Mouse (Mus musculus): Measurements from ENCODE around the gene Rps23.

The Rps23 gene

DNA sequence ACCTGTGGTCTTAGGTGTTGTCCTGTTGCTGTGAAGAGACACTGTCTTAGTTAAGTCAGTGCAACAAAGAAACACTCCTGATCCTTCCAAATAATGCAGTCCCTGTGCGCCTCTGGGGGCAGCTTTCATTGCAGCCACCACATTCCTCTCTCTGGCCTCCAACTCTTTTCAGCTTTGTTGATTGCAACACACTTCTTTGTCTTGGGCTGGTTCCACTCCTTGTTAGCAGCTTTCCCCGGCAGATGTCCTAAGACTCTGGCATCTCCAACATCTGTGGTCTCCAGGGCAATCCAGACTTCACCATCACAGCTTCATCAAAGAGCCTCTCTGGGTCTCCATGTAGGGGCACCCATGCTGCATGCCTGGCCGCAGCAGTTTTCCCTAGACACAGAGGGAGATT lies 10.5 kb downstream of the Rps23 start:
- peak; percentile 28 for DNase-seq (ENCODE audit: low read depth, low spot score)

DNA sequence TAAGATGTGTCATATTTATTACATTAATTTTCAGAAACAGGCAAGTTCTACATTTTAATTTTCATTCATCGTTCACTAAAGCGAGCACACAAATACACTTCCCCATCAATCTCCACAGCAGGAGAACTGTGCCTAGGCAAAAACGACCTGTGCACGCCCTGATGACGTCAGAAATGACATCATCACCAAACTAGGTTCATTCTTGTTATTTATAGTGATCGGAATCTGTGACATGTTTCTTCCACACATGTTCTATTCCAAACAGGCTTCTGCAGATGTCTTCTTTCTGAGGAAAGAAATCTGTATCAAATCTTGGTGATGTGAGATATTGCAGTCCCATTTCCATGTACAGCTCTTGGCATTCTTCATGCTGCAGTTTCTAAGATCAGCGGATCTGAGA lies 13.1 kb downstream of the Rps23 start:
- no peak for DNase-seq (ENCODE audit: low read depth, low spot score)

DNA sequence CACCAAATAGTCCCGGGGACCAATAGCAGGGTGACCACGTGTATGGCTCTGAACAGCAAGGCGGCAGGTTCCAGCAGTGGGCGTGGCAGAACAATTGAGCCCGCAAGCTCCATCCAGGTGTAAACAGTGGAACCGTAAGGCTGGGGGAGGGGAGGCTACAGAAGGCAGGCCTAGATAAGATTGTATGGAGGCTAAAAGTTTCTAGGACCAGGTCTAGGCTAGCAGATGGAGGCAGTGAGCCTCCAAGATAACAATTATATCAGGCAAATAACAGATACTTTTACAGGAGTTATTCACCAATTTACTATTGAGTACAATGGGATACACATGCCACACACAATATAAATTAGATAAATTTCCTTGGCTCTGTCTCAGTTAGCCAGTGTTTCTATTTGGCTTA lies 16.4 kb downstream of the Rps23 start:
- no peak for DNase-seq (ENCODE audit: low read depth, low spot score)

DNA sequence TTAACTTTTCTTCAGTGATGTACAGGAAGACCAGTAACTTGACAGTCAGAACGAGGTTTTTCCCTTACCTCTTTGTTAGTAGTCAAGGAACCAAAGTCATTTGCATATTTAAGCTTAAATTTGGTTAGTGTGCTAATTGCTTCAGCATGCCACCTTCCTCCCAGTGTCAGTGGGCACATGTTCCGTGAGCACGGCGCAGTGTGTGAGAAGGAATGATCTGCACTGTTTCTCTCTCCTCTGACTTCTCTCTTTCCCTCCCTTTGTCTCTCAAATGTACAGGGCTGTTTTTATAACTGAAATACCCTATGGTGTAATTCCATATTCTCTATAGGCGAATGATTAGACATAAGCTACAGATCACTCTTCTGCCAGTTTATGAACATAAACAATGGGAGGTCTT lies 16.8 kb downstream of the Rps23 start:
- no peak for DNase-seq (ENCODE audit: low read depth, low spot score)

DNA sequence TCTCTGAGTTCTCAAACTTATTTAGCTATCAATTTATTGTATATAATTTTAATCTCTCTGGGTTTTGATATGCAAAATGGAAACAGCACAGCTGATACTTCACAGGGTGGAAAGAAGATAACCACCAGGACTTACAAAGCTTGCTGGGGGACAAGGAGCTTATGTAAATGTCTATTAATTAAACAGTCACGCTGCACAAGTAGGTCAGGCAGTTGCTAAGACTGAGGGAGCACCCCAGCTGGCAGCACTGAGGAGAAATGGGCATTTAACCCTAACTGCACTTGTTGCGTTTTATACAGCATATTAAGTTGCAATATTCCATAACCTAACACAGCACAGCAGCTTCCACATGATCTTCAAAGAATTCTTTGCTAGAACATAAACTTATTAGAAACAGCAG lies 36.1 kb downstream of the Rps23 start:
- no peak for DNase-seq (ENCODE audit: low read depth, low spot score)

DNA sequence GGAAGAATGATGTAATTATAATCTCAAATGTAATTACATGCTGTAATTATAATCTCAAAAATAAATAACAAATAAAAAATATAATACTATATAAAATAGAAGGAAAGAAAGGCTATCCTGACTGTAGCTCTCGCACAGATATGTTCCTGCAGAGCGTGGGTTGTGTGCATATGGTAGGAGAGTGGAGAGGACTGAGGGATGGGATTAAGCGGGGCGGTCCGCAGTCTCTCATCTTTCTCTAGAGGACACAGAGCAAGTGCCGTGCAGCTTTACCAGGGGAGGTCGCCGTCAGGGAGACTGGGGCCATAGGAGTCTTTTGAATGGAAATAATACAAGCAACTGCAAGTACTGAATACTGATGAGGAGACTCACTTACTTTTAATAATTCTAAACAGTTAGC lies 37.8 kb downstream of the Rps23 start:
- DNase-seq (ENCODE audit: low read depth, low spot score): no peak

DNA sequence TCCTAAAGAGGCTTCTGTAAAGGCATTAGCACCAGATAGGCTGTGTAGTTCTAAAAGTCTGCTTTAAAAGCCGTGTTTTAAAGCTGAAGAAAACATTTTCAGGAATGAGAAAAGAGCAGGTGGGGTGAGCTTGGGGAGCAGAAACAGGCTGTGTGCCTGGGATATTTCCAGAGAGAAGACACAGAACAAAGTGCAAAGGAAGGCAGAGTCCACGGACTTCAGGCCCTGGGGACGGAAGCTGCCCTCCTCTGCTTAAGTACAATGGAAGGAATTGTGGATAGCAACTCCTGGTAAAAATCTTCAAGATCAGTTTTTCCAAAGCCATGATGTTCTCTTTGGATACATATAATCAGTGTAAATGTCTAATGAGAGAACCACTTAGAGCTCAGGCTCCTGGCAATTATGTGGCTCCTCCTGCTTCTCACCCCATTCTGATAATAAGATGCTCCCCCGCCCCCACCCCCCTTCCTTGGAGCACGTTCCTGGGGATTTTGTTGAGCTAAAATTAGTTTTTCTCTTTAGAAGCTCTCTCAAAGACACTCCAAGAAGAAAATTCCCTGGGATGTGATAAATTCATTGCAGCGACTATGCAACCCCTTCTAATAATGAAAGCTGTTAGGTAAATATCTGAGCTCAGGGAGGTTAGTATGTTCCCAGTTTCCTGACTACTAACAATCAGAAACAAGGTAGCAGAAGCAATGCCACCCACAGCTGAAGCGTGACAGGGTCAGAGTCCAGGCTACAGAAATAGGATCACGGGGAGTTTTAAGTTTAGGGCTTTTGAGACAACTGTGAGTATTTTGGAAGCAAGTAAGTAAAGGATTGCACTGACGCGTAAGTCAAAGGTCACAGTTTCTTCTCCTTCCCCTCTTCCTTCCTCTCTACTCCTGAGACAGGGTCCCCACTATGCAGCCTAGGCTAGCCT lies 40.3 kb downstream of the Rps23 start:
- DNase-seq (ENCODE audit: low read depth, low spot score): no peak

DNA sequence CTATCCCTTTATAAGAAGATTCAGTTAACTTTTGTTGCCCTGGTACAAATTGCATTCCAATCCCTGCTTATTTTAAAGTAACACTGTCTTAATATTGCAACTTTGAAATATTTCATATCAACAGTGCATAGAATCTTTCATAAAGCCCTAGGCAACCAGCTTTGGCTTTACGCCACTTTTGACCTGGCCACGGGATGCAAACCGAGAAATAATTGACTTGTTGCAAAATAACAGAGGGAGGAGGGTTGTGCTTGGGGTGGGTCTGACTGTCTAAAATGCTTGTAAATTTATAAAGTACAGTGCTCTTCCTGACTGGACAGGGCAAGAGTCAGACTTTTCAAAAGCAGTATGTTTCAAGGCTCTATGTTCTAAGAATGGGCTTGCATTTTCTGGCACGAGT lies 41.8 kb downstream of the Rps23 start:
- DNase-seq (ENCODE audit: low read depth, low spot score): no peak

DNA sequence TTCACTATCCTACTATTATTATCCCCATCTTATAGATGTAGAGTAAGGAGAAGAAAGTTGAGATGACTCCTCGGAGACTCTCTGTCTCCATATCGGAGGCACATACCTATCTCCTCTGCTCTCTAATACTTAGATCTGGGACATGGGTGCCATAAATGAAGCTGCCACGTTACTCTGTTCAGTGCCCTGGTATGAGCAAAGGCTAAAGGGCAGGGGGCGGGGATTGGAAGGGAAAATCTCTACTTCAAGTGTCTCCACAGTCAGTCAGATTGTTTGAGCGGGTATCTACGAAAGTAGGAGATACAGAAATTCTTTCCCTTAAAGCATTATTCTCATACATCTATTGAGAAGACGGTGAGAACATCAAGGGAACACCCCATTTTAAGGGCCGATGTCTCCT lies 43.2 kb downstream of the Rps23 start:
- DNase-seq (ENCODE audit: low read depth, low spot score): no peak

DNA sequence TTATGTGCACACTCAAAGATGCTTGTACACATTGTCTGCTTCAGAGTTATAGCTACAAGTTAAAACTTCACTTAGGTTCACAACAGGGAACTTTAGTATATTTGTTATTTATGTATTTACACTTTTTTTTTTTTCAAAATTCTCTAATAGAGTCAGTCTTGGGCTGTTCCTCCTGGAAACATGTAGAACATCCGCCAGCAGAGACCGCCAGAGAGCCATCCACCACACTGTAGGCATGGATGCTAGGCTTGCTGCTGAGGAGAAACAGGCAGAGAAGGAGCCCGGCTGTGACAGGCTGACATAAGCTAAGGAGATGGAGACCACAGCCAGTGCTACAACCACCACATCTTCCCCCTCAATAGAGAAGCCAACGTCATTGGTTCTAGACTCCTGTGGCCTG lies 44.7 kb downstream of the Rps23 start:
- peak; percentile 40 for DNase-seq (ENCODE audit: low read depth, low spot score)

DNA sequence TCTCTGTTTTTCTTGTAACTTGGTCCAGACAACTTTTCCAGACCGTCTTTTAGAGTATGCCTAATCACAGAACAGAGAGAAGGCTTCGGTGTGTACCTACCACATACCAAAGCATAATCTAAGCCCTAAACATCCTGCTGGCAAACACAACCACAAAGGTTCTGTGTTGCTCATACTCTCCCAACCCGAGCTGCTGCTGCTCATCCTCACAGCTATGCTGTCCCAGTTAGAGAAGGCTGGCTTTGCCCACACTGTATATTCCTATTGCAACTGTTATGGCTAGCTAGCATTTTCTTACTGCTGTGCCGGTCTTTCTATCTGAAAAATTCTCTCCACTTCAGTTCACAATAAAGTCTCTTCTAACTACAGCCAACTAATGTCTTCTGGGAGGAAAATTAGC lies 46.2 kb downstream of the Rps23 start:
- DNase-seq (ENCODE audit: low read depth, low spot score): no peak

DNA sequence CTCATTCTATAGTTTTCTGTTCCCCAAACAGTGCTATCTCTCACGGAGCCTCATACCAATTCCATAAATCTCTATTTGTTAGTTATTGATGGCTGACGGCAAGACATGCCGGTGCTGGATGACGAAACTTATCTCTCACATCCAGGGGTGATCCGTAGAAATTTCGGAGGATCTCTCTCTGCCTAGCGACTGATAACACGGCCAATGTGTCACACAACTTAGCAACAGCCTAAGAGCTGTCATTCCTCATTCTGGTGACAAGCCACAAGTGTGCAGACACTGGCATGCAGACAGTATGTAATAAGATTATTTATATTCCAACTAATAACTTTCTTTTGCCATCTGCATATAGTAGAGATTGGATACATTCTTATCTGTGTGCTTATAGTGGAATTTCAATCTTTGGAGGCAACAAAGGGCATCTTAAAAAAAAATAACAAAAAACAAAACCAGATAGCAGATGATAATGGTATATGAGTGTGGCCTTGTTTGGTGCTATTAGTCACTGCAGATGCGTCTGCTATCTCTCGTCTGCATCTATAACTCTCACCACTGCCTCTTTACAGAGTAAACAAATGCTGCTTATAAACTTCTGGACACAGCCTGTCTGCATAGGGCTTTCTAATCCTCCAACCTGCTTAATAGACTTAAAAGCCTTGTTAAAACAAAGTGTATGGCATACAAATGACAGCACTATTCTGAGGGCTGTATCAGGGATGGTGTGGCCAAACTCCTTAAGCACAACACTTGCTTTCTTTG lies 47.7 kb downstream of the Rps23 start:
- no peak for DNase-seq (ENCODE audit: low read depth, low spot score)

DNA sequence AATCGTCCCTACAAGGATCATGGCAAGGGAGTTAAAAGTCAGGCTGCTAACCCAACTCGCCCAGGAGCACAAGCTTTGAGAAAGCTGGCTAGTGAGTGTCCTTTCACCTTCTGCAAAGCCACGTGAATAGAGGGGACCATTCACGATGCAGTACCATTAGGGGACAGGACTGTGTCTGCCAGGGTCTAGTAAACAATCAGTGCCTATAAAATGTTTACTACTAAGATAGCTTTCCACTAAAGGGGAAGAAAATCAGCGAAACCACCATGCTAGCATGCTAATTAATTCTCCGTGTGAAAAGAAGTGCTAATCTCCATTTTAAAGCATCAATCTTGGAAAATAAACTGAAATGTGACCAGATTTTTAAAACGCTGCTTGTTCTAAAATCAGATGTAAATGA lies 50.7 kb downstream of the Rps23 start:
- no peak for DNase-seq (ENCODE audit: low read depth, low spot score)
